Mouse (Mus musculus): ENCODE data around the gene BC080695. TPM values are rescaled to one million over a fixed set of nuclear protein-coding genes. Genes with fewer than 3 reads are reported as not detected.
"Not testable (repeated sequence)": the region's sequence is repeated elsewhere in the genome, so short reads cannot be mapped to it uniquely, and the experiment has no call there.

The BC080695 gene
- not detected for total RNA-seq (2021)

DNA sequence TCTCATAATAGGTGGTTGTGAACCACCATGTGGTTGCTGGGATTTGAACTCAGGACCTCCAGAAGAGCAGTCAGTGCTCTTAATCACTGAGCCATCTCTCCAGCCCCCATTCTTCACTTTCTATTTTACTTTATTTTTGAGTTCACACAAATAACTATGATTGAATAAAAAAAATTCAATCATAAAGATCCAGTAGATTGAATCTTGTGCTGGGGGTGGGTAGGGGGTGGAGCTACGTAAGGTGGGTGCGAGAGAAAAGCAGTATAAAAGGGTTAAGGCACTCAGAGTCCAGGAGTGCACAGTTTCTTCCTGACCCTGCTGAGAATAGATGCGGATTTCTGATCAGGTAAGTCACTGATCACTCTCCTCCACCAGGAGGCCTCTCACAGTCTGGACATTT, at the start of gene BC080695, which contains the start of gene Gm13057:
Gene BC080695, plus strand, starts transcription at position 301 of the 400 bp plus-strand sequence.
Gene Gm13057, plus strand, starts transcription at position 310 of the 400 bp plus-strand sequence.
- DNase-seq; intact Hi-C loops (cut with DNase I): not testable (repeated sequence)

DNA sequence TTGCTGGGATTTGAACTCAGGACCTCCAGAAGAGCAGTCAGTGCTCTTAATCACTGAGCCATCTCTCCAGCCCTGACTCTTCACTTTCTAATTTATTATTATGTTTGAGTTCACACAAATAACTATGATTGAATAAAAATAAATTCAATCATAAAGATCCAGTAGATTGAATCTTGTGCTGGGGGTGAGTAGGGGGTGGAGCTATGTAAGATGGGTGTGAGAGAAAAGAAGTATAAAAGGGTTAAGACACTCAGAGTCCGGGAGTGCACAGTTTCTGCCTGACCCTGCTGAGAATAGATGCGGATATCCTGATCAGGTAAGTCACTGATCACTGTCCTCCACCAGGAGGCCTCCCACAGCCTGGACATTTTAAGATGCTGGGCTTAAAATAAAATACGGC, 40.5 kb upstream of the BC080695 start, which contains the start of gene Gm13043:
Gene Gm13043, plus strand, starts transcription at position 301 of the 400 bp plus-strand sequence.
- DNase-seq, result no peak
- intact Hi-C loops (cut with DNase I), result no loop called here

DNA sequence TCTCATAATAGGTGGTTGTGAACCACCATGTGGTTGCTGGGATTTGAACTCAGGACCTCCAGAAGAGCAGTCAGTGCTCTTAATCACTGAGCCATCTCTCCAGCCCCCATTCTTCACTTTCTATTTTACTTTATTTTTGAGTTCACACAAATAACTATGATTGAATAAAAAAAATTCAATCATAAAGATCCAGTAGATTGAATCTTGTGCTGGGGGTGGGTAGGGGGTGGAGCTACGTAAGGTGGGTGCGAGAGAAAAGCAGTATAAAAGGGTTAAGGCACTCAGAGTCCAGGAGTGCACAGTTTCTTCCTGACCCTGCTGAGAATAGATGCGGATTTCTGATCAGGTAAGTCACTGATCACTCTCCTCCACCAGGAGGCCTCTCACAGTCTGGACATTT, 15.8 kb upstream of the BC080695 start, which contains the start of gene Gm13040:
Gene Gm13040, plus strand, starts transcription at position 301 of the 400 bp plus-strand sequence.
- intact Hi-C loops (cut with DNase I); DNase-seq: not testable (repeated sequence)

DNA sequence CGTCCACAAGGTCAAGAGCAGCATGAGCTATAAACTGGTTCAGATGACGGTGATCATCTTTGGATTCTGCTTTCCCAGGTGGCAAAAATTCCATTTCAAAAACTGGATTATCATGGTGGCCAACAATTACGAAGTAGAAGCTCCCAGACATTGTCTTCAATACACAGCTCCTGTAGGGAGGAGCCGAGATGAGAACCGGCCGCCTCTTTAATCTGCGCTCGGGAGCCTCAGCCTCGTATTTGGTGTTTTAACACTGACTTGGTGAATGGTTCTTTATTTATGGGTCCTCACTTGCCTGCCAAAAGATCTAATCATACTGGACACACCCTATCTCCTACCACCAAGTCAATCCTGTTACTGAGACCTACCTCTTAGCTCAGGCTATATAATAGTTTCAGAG, 60.4 kb downstream of the BC080695 start:
- DNase-seq; intact Hi-C loops (cut with DNase I): not testable (repeated sequence)

DNA sequence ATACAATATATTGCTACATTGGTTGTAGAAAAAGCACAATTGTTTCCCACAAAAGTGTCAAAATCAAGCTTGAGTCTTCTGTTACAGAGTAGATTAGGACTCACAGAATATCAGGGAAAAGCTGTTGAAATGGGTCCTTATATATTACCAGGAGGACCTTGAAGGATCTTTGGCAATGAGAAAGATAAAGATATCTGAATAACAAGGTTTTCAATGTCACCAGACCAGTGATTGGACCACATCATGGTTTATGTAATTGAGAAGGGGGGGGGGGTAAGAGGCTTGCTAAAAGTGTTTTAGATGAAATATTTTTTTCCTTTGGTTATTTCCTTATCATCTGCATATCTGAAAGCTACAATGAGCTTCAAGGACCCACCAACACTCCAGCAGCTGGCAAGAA, 63.2 kb downstream of the BC080695 start, which contains the start of gene Gm13083:
Gene Gm13083, plus strand, starts transcription at position 301 of the 400 bp plus-strand sequence.
- not testable (repeated sequence) for DNase-seq
- intact Hi-C loops (cut with DNase I), result loop anchor here (5.0 kb wide), 1 partner anchor 283 kb away; no protein-coding TSS in a partner anchor

DNA sequence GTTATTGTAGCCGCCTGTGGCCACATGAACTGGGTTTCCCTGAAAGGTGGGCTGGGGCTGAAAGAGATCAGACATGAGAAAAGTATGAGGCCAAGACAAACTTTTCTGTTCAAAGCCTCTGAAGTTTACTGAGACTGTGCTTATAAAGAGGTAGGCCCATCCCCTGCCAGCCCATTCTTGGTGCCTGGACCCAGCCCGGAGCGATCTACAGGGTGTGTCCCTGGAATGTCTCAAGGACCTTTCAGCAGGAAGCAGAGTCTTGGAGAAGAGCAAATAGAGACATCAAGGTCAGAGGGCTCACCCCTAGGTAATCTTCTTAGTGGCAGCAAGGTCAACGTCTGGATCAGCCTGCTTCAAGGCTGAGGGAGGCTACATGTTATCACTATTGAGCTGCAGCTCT, 66.6 kb downstream of the BC080695 start:
- intact Hi-C loops (cut with DNase I), result loop anchor here (5.0 kb wide), 1 partner anchor 279 kb away; no protein-coding TSS in a partner anchor
- DNase-seq, result not testable (repeated sequence)

Other genes starting within 250 kb of the BC080695 start
- under 1 TPM in 1 of 2 experiments, not detected in 1; 0.14 TPM for gene Lrrc38, start 201.9 kb upstream of the BC080695 start, total RNA-seq (2021)
- not detected for gene Pramel1, start 157.3 kb upstream of the BC080695 start, total RNA-seq (2021)
- 10 to 100 TPM; 16.0 to 18.5 TPM for gene Pramef8, start 139.3 kb upstream of the BC080695 start, total RNA-seq (2021)
- gene Oog4, start 101.4 kb upstream of the BC080695 start, total RNA-seq (2021), result not detected
- not detected for gene Gm13043, start 40.4 kb upstream of the BC080695 start, total RNA-seq (2021)
- gene Gm13040, start 15.7 kb upstream of the BC080695 start, total RNA-seq (2021), result not detected
- gene Gm13057, start within 50 bp of the BC080695 start, total RNA-seq (2021), result not detected
- gene Gm13083, start 63.3 kb downstream of the BC080695 start, total RNA-seq (2021), result not detected
- not detected for gene Gm13088, start 105.5 kb downstream of the BC080695 start, total RNA-seq (2021)
- gene Gm13089, start 151.0 kb downstream of the BC080695 start, total RNA-seq (2021), result not detected
- not detected for gene Gm13078, start 167.8 kb downstream of the BC080695 start, total RNA-seq (2021)
- gene Gm13023, start 237.7 kb downstream of the BC080695 start, total RNA-seq (2021), result not detected

Measured in left cerebral cortex, postnatal 4 days (tissue).